Mouse (Mus musculus): ENCODE measurements around the gene Cenpf.

DNA sequence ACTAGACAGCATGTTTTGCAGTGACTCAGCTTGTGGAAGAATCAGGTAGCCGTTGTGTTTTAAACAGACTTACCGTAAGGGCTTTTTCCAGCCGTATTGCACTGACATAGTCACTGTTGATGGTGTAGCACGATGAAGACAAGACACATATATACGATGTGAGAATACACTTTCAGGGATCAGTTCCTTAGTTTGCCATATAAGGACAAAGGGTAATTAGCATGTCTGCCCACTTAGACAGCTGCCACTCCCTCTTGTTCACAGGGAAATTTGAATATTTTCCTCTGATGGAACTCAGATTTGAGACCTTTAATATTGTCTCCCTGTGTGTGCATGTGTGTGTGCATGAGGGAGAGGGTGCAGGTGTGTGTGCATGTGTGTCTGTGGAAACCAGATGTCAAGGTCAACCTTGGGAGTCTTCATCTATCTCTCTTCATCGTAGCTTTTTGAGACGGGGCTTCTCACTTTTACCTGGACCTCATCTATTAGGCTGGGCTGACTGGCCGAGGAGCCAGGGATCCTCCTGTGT, 82.2 kb downstream of the Cenpf start:
- TF ChIP-seq GATA1 (IDR thresholded peaks at IDR 0.05; ENCODE audit: borderline replicate concordance, low read length) (no peak), FLI1 (IDR thresholded peaks at IDR 0.05; ENCODE audit: low read length) (no peak)
